Mouse (Mus musculus): Measurements from ENCODE around the gene Zfp212. TPM values are rescaled to one million over a fixed set of nuclear protein-coding genes. Genes with fewer than 3 reads are reported as not detected.
A peak's percentile ranks its signal among the peaks of the same experiment; 100 is the strongest.
"Not testable (repeated sequence)": the region's sequence is repeated elsewhere in the genome, so short reads cannot be mapped to it uniquely, and the experiment has no call there.

Gene Zfp212
- total RNA-seq, 2 experiments from 2014 or later: 12.8 to 15.0 TPM

DNA sequence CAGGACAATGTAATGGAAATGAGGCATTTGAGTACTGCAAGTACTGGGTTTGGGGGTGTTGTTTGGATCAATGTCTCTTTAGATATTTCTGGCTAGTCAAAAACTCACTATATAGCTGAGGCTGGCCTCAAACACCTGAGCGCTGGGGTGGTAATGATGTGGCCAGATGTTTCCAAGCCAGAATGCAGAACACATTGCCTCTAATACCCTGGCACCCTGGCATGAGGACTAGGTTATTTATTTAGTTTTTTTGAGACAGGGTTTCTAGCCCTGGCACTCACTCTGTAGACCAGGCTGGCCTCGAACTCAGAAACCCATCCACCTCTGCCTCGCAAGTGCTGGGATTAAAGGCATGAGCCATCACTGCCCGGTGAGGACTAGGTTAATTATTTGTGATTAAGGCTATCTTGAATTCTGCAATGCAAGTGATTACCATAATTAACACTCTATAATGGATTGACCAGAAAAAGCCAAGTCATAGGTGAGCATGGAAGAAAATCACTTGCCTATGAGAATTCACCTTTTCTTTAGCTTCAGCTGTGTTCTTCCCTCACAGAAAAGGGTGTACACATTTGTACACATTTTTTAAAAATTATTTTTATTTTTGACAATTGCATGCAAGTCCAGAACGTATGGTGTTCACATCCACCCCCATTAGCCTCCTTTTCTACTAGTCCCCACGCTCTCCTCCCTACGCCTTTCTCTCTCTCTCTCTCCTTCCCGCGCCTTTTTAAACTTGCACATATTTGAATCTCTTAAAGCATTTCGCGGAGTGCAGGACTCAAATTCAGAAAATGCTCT is 430 bp upstream of the Zfp212 start:
- DNase-seq (ENCODE audit: low spot score in 2 of 2): no peak

GRCm38 (mm10) chr6:47942461-47942860 is 22.2 kb downstream of the Zfp212 start:
- no peak for DNase-seq (ENCODE audit: low spot score in 2 of 2)

DNA sequence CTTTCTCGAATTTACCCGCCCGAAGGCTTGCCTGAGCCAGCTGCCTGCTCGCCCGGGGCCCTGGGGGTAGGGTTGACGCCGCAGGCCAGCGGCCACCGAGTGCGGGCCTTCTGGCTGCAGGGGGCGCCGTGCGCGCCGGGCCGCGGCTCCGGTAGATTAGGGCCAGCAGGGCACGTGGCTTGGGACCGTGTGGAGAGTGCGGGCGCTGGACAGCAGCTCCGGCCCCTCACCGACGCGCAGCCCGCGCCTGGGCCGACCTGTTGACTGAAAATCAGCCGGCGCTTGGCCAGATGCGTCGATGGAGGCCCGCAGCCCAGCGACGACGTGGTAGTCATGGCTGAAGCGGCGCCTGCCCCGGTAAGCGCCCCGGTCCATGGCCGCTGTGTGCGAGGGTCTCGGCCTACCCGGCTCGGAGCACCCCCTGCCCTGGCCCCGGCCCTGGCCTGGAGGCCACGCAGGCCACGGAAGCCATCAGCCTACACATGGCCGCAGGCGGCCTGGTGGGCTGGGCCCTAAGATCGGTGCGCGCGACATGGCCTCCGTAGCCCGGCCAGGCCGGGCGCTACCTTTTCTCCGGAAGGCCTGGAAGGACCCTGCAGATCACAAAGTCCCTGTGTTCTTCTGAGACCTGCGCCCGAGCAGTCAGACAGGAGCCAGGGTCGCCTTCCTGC is 22.9 kb downstream of the Zfp212 start:
- DNase-seq (ENCODE audit: low spot score in 2 of 2): peak; percentile 65 to 78

GRCm38 (mm10) chr6:47943721-47944120 is 23.4 kb downstream of the Zfp212 start:
- DNase-seq (ENCODE audit: low spot score in 2 of 2): no peak

DNA sequence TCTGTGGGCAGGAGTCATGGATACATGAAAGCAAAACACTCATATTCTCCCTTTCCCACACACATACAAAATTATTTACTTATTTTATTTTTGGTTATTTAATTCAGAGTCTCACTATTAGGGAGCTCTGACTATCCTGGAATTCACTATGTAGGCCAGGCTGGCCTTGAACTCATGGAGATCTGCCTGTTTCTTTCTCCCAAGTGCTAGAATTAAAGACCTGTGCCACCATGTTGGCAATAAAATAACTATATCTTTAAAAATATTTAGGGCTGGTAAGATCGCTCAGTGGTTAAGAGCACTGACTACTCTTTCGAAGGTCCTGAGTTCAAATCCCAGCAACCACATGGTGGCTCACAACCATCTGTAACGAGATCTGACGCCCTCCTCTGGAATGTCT is 27.1 kb downstream of the Zfp212 start:
- no peak for DNase-seq (ENCODE audit: low spot score in 2 of 2)

- DNase-seq (ENCODE audit: low spot score in 2 of 2): peak; percentile 89 to 90
Observed at GRCm38 (mm10) chr6:47953191-47953726, 33.0 kb downstream of the Zfp212 start, which contains the start of gene Zfp956. Gene Zfp956, plus strand, starts transcription at chr6:47953390.

DNA sequence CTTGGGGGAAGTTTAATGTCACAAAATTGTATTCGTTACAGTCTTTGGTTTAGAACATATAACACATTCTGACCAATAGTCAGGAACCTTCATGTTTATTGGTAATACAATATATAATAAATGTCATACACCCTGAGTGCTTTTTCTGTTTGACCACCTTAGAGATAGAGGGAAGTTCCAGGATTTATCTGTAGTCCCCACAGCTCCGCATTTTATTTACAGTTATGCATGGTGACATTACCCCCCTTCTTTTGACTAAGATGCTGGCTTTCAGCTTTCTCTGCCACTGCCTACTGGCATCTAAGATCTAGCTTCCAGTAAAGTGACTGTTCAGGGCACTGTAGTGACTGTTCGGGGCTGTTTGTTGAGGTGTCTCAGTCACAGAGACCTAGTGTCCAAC is 34.1 kb downstream of the Zfp212 start:
- DNase-seq (ENCODE audit: low spot score in 2 of 2): no peak

DNA sequence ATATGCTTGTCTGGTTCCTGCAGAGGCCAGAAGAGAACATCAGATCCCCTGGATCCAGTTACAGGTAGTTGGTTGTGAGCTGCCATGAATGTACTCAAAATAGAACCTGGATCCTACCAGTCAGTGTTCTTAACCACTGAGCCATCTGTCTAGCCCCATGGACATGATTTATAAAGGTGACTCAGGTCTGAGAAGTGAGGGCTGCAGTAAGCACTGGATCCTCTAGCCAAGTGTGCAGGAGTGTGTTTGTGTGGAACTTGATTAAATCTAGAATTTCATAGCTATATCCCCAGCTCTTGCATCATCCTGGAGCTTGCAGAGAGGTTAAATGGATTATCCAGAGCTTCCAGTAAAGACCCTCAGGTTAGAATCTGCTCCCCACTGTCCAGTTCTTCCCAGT is 37.5 kb downstream of the Zfp212 start:
- no peak for DNase-seq (ENCODE audit: low spot score in 2 of 2)

- no peak for DNase-seq (ENCODE audit: low spot score in 2 of 2)
Observed at GRCm38 (mm10) chr6:47960685-47961421, 40.6 kb downstream of the Zfp212 start.

- no peak for DNase-seq (ENCODE audit: low spot score in 2 of 2)
Observed at GRCm38 (mm10) chr6:47963051-47963450, 42.8 kb downstream of the Zfp212 start.

- DNase-seq (ENCODE audit: low spot score in 2 of 2): not testable (repeated sequence)
Observed at GRCm38 (mm10) chr6:47968166-47968565, 47.9 kb downstream of the Zfp212 start.

- no peak for DNase-seq (ENCODE audit: low spot score in 2 of 2)
Observed at GRCm38 (mm10) chr6:47974599-47974998, 54.3 kb downstream of the Zfp212 start.

DNA sequence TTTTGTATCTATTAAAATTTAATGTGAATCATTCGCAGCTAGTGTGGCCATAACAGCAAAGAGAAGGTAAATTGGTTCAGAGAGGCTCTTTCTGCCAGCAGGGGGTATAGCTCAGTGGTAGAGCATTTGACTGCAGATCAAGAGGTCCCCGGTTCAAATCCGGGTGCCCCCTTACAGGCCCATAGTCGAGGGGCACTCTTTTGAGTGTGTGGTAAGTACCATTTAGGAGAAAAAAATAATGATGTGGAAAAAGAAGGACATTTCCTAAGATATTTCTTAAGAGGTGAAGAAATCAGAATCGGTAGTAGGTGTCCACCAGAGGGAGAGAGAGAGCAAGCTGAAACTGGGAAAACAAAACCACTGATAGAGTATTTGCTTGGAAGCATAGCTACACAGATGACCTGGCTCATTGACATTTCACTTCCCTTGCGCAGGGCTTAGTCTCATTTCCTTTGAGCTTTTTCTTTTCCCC is 58.7 kb downstream of the Zfp212 start:
- DNase-seq (ENCODE audit: low spot score in 2 of 2): peak; percentile 83 to 93

Other genes with a start within 250 kb of the Zfp212 start
- 10 to 100 TPM; 83.4 to 86.3 TPM for gene Pdia4, start 107.0 kb upstream of the Zfp212 start, total RNA-seq (2021)
- 1 to 10 TPM in 1 of 2 experiments, under 1 TPM in 1; 0.77 to 1.7 TPM for gene Zfp786, start 89.6 kb upstream of the Zfp212 start, total RNA-seq (2021)
- 10 to 100 TPM in 1 of 2 experiments, 1 to 10 TPM in 1; 8.8 to 12.3 TPM for gene Zfp398, start 84.8 kb upstream of the Zfp212 start, total RNA-seq (2021)
- gene Zfp282, start 43.3 kb upstream of the Zfp212 start, total RNA-seq (2021): 1 to 10 TPM; 7.7 to 8.0 TPM
- gene Zfp956, start 32.9 kb downstream of the Zfp212 start, total RNA-seq (2021): 1 to 10 TPM; 5.1 to 5.7 TPM
- gene Zfp777, start 128.4 kb downstream of the Zfp212 start, total RNA-seq (2021): 10 to 100 TPM; 18.9 to 26.0 TPM
- gene Zfp746, start 166.1 kb downstream of the Zfp212 start, total RNA-seq (2021): 10 to 100 TPM; 22.8 to 25.6 TPM